Mouse (Mus musculus): ENCODE measurements around the gene Wdr49.

DNA sequence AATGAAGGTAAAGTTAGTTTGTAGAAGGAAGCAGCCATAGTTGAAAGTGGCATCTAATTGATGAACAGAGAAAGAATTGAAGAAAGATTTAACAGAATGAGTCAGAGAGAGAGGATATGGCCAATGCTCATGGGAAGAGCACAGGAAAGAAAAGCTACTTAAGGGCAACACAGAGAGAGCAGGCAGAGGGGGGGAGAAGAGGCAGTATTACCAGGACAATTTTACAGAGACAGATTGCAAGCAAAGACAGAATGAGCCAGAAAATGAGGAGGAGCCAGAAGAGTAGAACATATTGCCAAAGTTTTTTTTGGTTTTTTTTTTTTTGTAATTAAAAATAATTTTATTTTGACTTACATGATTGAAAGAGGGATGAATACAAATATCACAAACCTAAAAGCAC is 128.0 kb downstream of the Wdr49 start:
- TF ChIP-seq MAFK (IDR thresholded peaks at IDR 0.05; ENCODE audit: insufficient read depth, low read depth, low read length) (no peak), CHD2 (IDR thresholded peaks at IDR 0.05; ENCODE audit: low read depth, low read length) (no peak), ZC3H11A (IDR thresholded peaks at IDR 0.05; ENCODE audit: borderline replicate concordance, low read depth, low read length) (no peak), ZNF384 (IDR thresholded peaks at IDR 0.05; ENCODE audit: low read depth, low read length) (no peak)
